Mouse (Mus musculus) spleen, adult 2 months (tissue): ENCODE data around the gene Sbk1. TPM values are rescaled to one million over a fixed set of nuclear protein-coding genes. Genes with fewer than 3 reads are reported as not detected.

Experiments used
- DNase-seq, 2 experiments: peaks; one replicate each; pipeline versions ENCODE4 v3.0.0 to v3.0.0-alpha.2; 2012 to 2021; ENCODE audit warnings: low spot score in 2 of 2, low read depth in 1 of 2
- H3K27ac ChIP-seq: fragments of 200-500 bp; 2 replicates; pipeline ENCODE4 v1.5.1; 2012; ENCODE audit warnings: low read length, inconsistent platforms; ENCODE audit not compliant: insufficient read depth
- H3K27me3 ChIP-seq: fragments of 200-500 bp; 2 replicates; pipeline ENCODE4 v1.6.1; 2012; ENCODE audit warnings: mild to moderate bottlenecking, moderate library complexity, low read length, inconsistent platforms; ENCODE audit not compliant: control insufficient read depth, insufficient read depth
- H3K36me3 ChIP-seq: fragments of 200-500 bp; 2 replicates; pipeline ENCODE4 v1.6.1; 2012; ENCODE audit warnings: mild to moderate bottlenecking, low read length, inconsistent platforms; ENCODE audit not compliant: control insufficient read depth, insufficient read depth
- H3K4me1 ChIP-seq: fragments of 200-500 bp; 2 replicates; pipeline ENCODE4 v1.6.1; 2011; ENCODE audit warnings: inconsistent platforms; ENCODE audit not compliant: control insufficient read depth, insufficient read depth, insufficient read length
- H3K4me3 ChIP-seq: fragments of 200-500 bp; 2 replicates; pipeline ENCODE4 v1.5.1; 2011; ENCODE audit warnings: mild to moderate bottlenecking, inconsistent platforms; ENCODE audit not compliant: insufficient read depth, insufficient read length; ENCODE audit errors: extremely low read depth
- CTCF ChIP-seq: fragments of 200-500 bp; IDR thresholded peaks from 2 replicates; pipeline ENCODE4 v1.5.1; 2011; ENCODE audit warnings: mild to moderate bottlenecking, inconsistent platforms; ENCODE audit not compliant: insufficient read depth, insufficient read length, insufficient replicate concordance; ENCODE audit errors: extremely low read depth
- POLR2A ChIP-seq: fragments of 200-500 bp; IDR thresholded peaks from 2 replicates; pipeline ENCODE4 v1.6.1; 2011; ENCODE audit warnings: low read depth, low read length, inconsistent platforms
- WGBS: fragments of 180-500 bp; shearing (Covaris S2); methylation state at CpG from one replicate; pipeline ENCODE4 v1.1.7; 2018; 5-methylcytosine and 5-hydroxymethylcytosine counted together
- polyA plus RNA-seq: library from polyadenylated mRNA; depleted of rRNA; stranded (reverse); fragments of >200 nt; gene quantifications from 2 replicates; pipeline ENCODE4 v1.2.3, GENCODE M21; 2012

Sbk1 gene
- polyA plus RNA-seq, 1 experiment: 73.4 TPM

DNA sequence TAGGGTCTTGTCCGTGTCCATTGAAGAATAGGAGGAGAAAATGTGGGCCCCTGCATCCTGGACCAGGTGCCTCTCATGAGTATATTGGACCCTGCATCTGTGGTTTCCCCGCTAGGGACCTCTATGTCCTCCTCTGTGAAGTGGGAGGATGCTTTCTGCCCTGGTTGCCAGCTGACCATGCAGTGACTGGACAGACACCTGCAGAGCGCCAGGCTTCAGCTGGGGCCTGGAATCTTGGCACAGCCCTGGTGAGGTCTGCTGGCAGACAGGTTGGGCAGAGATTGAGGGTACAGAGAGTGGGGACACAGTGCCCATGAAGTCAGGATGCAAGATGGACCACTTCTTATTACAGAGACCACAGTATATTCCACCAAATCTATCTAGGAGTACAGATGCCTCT lies 22.4 kb upstream of the Sbk1 start:
- Histone ChIP-seq H3K36me3 (no peaks in the 10 kb centered on the region), H3K27me3 (no peaks in the 10 kb centered on the region), H3K4me1 (no peaks in the 10 kb centered on the region), H3K4me3 (no peak overlapping the region), H3K27ac (no peak overlapping the region)
- TF ChIP-seq POLR2A (no peak), CTCF (no peak)
- WGBS: 83% methylated on average over 3 of the region's 3 CpGs
- DNase-seq: no peak

DNA sequence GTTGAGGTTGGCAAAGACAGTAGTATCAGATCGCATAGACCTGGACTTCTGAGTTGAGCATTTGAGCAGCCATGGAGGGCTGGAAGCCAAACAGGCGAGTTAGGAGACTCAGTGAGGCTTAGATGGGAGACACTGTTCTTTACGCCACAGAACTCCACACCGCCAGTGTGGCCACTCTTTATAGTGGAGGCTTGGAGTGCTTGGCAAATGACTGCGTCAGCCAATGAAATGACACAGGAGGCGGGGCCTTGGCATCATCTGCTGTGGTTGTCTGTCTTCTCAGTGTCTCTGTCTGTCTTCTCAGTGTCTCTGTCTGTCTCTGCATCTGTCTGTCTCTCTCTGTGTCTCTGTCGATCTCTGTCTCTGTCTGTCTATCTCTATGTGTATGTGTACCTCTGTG lies 21.9 kb upstream of the Sbk1 start:
- H3K27ac ChIP-seq: no peak overlapping the region
- no peaks in the 10 kb centered on the region for H3K36me3 ChIP-seq
- DNase-seq: no peak
- H3K27me3 ChIP-seq: no peaks in the 10 kb centered on the region
- no peak for TF ChIP-seq CTCF
- no peak for TF ChIP-seq POLR2A
- H3K4me1 ChIP-seq: no peaks in the 10 kb centered on the region
- no peak overlapping the region for H3K4me3 ChIP-seq
- 85% methylated on average over 7 of the region's 7 CpGs for WGBS

DNA sequence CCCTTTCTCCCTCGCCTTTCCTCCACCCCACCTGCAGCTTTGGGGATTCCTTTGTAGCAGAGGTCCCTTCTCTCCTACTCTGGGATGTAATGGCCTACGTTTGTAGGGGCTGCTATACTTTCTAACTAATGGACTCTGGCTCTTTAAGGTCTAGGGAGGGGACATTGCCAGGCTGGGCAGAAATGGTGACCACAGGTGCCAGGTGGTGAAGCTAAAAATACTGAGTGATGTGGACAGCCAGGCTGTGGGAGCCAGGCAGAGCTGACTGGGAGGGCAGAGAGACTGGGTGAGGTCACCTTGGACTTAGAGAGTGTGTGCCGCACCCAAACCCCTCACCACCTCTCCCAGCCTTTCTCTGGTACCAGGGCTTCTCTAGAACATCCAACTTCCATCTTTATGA lies 20.7 kb upstream of the Sbk1 start:
- no peak for DNase-seq
- H3K27ac ChIP-seq: no peak overlapping the region
- no peaks in the 10 kb centered on the region for H3K36me3 ChIP-seq
- no peak for TF ChIP-seq POLR2A
- TF ChIP-seq CTCF: no peak
- H3K4me3 ChIP-seq: no peak overlapping the region
- H3K4me1 ChIP-seq: no peaks in the 10 kb centered on the region
- 87% methylated on average over 3 of the region's 3 CpGs for WGBS
- no peaks in the 10 kb centered on the region for H3K27me3 ChIP-seq

DNA sequence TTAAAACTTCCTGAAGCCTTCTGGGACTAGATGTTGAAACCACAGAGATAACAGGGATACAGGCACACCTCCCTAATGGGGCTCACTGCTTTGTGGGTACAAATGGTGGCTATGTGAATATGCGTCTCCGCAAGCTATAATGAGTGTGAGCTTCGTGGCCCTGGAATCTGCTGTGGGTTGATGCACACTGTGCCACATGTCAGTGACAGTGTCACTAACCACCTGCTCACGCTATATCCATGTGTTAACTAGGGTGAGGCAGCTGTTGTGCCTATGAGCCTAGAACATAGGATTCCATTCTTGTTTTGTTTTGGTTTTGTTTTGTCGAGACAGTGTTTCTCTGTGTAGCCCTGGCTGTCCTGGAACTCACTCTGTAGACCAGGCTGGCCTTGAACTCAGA lies 20.2 kb upstream of the Sbk1 start:
- Histone ChIP-seq H3K4me1 (no peaks in the 10 kb centered on the region), H3K27me3 (no peaks in the 10 kb centered on the region), H3K27ac (no peak overlapping the region), H3K36me3 (no peaks in the 10 kb centered on the region), H3K4me3 (no peak overlapping the region)
- TF ChIP-seq POLR2A: no peak
- no peak for TF ChIP-seq CTCF
- WGBS: 80% methylated on average over 5 of the region's 5 CpGs
- DNase-seq: no peak

DNA sequence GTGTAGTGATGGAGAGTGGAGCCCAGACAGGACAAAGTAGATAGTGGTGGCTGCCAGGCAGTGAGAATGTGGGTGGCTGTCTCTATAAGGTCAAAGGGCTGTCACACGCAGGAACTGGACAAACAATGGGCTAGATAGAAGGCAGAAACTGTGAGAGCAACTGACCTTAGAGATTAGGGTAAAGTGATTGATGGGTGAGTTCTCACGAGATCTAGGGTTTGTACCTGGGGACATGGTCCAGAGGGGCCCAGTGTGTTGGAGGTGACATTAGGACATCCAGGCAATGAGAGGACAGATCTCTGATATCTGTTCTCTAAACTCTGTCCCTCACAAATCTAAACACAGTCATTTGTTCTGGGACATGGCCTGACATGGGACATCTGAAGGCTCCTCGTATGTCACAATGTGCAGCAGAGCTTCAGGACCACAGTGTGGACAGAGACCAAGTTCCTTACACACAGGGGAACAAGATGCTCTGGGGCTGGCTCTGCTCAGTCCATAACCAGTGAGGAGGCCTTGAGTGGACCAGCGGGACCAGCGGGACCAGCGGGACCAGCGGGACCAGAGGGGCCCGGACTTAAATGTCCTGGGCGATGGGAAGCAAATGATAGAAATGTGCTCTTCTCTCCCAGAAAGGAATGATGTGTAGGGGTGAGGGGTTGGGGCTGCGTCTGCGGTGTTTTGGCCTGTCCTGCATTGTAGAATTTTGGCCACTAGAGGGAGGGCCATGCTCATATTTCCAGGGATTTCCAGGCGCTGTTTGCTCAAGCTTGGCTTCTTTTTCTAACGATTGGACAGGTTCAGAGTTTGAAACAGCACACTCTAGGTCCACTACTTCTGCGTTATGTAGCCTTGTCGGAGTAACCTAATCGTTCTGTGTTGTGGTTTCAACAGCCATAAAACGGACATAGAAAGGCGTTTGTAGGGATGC lies 11.9 kb upstream of the Sbk1 start:
- Histone ChIP-seq H3K27ac (no peak overlapping the region), H3K27me3 (no peaks in the 10 kb centered on the region), H3K36me3 (no peaks in the 10 kb centered on the region), H3K4me1 (no peaks in the 10 kb centered on the region), H3K4me3 (no peak overlapping the region)
- no peak for TF ChIP-seq POLR2A
- peak; percentile 80; the same call in 1 of the 2 replicates for TF ChIP-seq CTCF
- WGBS: 9% methylated on average over 18 of the region's 18 CpGs
- peak; percentile 53 to 66 for DNase-seq

DNA sequence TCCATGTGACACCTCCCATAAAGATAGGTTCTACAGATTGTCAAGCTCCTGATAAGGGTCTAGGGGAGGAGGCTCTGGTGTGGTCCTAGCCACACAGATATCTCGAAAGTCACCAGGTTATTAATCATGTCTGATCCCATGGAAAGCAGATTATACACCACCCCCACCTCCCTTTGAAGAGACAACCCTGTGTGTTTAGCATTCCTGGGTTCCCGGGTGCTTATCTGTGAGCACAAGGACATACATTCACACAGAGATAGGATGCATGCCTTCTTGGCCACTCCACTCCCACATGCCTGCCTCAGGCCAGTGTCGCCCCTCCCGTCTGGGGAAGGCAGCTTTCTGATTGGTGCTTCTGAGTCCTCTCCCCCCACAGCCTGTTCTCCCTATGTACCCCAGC lies 10.6 kb upstream of the Sbk1 start:
- Histone ChIP-seq H3K4me1 (no peaks in the 10 kb centered on the region), H3K27ac (no peak overlapping the region), H3K4me3 (no peak overlapping the region), H3K27me3 (no peaks in the 10 kb centered on the region), H3K36me3 (no peaks in the 10 kb centered on the region)
- DNase-seq: no peak
- WGBS: 84% methylated on average over 4 of the region's 4 CpGs
- TF ChIP-seq POLR2A: no peak
- no peak for TF ChIP-seq CTCF

DNA sequence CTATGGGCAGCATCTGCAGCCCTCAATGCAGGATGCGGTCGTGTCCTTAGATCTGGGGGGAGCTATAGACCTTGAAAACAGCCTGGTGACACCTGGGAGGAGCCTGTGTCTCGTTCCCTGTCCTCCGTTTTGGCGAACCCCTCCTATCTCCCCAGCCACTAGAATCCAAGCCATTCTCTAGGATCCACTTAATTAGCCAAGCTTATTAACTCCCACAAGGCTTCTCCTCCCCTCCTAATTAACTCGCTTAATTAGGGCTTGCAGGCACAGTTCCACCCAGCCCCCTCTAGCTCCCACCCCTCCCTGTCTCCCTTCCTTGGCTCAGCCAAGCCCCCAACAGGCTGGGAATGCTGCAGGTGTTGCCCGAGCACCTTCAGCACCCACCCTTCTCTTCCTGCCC lies 8.5 kb upstream of the Sbk1 start:
- 72% methylated on average over 7 of the region's 7 CpGs for WGBS
- H3K4me3 ChIP-seq: no peak overlapping the region
- DNase-seq: no peak

More for the DNA sequence above, 8.5 kb upstream of the Sbk1 start:
- Histone ChIP-seq H3K4me1 (no peaks in the 10 kb centered on the region), H3K27me3 (no peaks in the 10 kb centered on the region), H3K36me3 (no peaks in the 10 kb centered on the region), H3K27ac (no peak overlapping the region)
- no peak for TF ChIP-seq CTCF
- TF ChIP-seq POLR2A: no peak
